Mouse (Mus musculus) embryonic facial prominence, embryonic 11.5 days (tissue): ENCODE measurements around the gene Cacna2d3. TPM values are rescaled to one million over a fixed set of nuclear protein-coding genes. Genes with fewer than 3 reads are reported as not detected.

Source experiments
- ATAC-seq: fragments of 200-750 bp; cut with Nextera tagmentation; replicated peaks from 2 replicates; pipeline ENCODE4 v1.8.0; 2017; ENCODE audit warnings: low read depth; ENCODE audit not compliant: insufficient number of reproducible peaks, low FRiP score, low TSS enrichment
- DNase-seq: peaks from one replicate; pipeline ENCODE4 v3.0.0-alpha.2; 2015; ENCODE audit warnings: low spot score
- H3K27ac ChIP-seq: fragments of 300-500 bp; sonication (generic); replicated peaks from 2 replicates; pipeline ENCODE4 v1.5.1; 2014; ENCODE audit warnings: mild to moderate bottlenecking, low read depth, low read length, control low read depth
- H3K27me3 ChIP-seq: fragments of 300-500 bp; sonication (generic); 2 replicates; pipeline ENCODE4 v1.6.1; 2014; ENCODE audit warnings: mild to moderate bottlenecking, low read length, moderate library complexity, mixed read lengths; ENCODE audit not compliant: control insufficient read depth, insufficient read depth
- H3K36me3 ChIP-seq: fragments of 300-500 bp; sonication (generic); replicated peaks from 2 replicates; pipeline ENCODE4 v1.6.1; 2014; ENCODE audit warnings: low read depth, mild to moderate bottlenecking, low read length, moderate library complexity, mixed read lengths; ENCODE audit not compliant: control insufficient read depth, insufficient read depth
- H3K4me1 ChIP-seq: fragments of 300-500 bp; sonication (generic); 2 replicates; pipeline ENCODE4 v1.6.1; 2014; ENCODE audit warnings: low read length, mixed read lengths; ENCODE audit not compliant: control insufficient read depth, insufficient read depth
- H3K4me2 ChIP-seq: fragments of 300-500 bp; sonication (generic); 2 replicates; pipeline ENCODE4 v1.6.1; 2014; ENCODE audit warnings: low read depth, mild to moderate bottlenecking, control low read depth, low read length, moderate library complexity
- H3K4me3 ChIP-seq: fragments of 300-500 bp; sonication (generic); 2 replicates; pipeline ENCODE4 v1.5.1; 2014; ENCODE audit warnings: low read depth, low read length, control low read depth
- H3K9ac ChIP-seq: fragments of 300-500 bp; sonication (generic); replicated peaks from 2 replicates; pipeline ENCODE4 v1.6.1; 2014; ENCODE audit warnings: mild to moderate bottlenecking, control low read depth, low read length
- H3K9me3 ChIP-seq: fragments of 300-500 bp; sonication (generic); replicated peaks from 2 replicates; pipeline ENCODE4 v1.6.1; 2016; ENCODE audit warnings: mild to moderate bottlenecking, low read length, inconsistent platforms, mixed read lengths; ENCODE audit not compliant: control insufficient read depth
- WGBS: fragments of 180-500 bp; shearing (Covaris S2); extraction: QIAGEN DNeasy Blood & Tissue Kit; methylation state at CpG from one replicate; pipeline ENCODE4 v1.1.7; 2014; 5-methylcytosine and 5-hydroxymethylcytosine counted together
- polyA plus RNA-seq: library from polyadenylated mRNA; unstranded; fragments of >200 nt; fragmentation: Nextera tagmentation; extraction: Ambion mirVana; gene quantifications from 2 replicates; pipeline ENCODE4 v1.2.1, GENCODE M21; 2014

The Cacna2d3 gene
- polyA plus RNA-seq, 1 experiment from 2014 or later: 4.0 TPM

GRCm38 (mm10) chr14:29090074-29090473 is 631.6 kb downstream of the Cacna2d3 start:
- ATAC-seq (peak; percentile 62; the same call in 1 of the 2 replicates), DNase-seq (peak; percentile 89)
- Histone ChIP-seq H3K4me2 (no peak overlapping the region), H3K4me1 (no peaks in the 10 kb centered on the region; the same call in 1 of the 2 replicates), H3K9me3 (no peaks in the 10 kb centered on the region), H3K9ac (no peak overlapping the region), H3K4me3 (no peak overlapping the region), H3K27ac (no peak overlapping the region), H3K27me3 (no peaks in the 10 kb centered on the region; the same call in 1 of the 2 replicates), H3K36me3 (no peaks in the 10 kb centered on the region)
- WGBS: 3% methylated on average over 5 of the region's 5 CpGs

GRCm38 (mm10) chr14:29086528-29086927 is 635.1 kb downstream of the Cacna2d3 start:
- Histone ChIP-seq H3K4me1 (no peaks in the 10 kb centered on the region; the same call in 1 of the 2 replicates), H3K4me3 (no peak overlapping the region), H3K27ac (no peak overlapping the region), H3K27me3 (no peaks in the 10 kb centered on the region; the same call in 1 of the 2 replicates), H3K9ac (no peak overlapping the region), H3K9me3 (no peaks in the 10 kb centered on the region), H3K36me3 (no peaks in the 10 kb centered on the region), H3K4me2 (no peak overlapping the region)
- DNase-seq (peak; percentile 40), ATAC-seq (no peak)
- 22% methylated on average over 4 of the region's 4 CpGs for WGBS

GRCm38 (mm10) chr14:29085493-29086159 is 636.0 kb downstream of the Cacna2d3 start:
- Histone ChIP-seq H3K9ac (no peak overlapping the region), H3K27ac (no peak overlapping the region)
- WGBS: 35% methylated on average over 7 of the region's 7 CpGs

DNA sequence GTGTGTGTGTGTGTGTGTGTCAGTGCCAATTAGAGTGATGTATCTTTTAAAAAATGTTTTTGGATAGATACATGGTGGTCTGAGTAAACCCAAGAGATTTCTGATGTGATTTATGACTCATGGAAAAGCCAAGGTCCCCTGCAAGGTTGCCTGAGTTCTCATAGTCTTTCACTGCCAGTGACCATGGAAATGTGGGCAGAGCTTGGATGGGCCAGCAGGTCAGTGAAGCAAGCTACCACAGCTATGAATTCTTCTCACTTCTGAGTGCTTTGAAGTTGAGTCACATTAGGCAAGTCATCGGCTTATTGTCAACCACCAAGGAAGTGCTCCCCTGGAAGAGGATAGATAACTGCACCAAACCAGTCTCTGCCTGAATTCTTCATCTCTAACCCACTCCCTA is 639.5 kb downstream of the Cacna2d3 start:
- ATAC-seq (no peak), DNase-seq (no peak)
- no peak overlapping the region for H3K9ac ChIP-seq
- 86% methylated on average over 1 of the region's 1 CpGs for WGBS
- H3K4me1 ChIP-seq: no peaks in the 10 kb centered on the region; the same call in 1 of the 2 replicates
- no peak overlapping the region for H3K4me3 ChIP-seq
- H3K27me3 ChIP-seq: no peaks in the 10 kb centered on the region
- H3K4me2 ChIP-seq: no peak overlapping the region
- H3K27ac ChIP-seq: no peak overlapping the region
- H3K9me3 ChIP-seq: no peaks in the 10 kb centered on the region
- no peaks in the 10 kb centered on the region for H3K36me3 ChIP-seq

More at GRCm38 (mm10) chr14:29085493-29086159, 636.0 kb downstream of the Cacna2d3 start:
- Histone ChIP-seq H3K9me3 (no peaks in the 10 kb centered on the region), H3K4me2 (no peak overlapping the region), H3K4me3 (no peak overlapping the region), H3K36me3 (no peaks in the 10 kb centered on the region), H3K4me1 (no peaks in the 10 kb centered on the region; the same call in 1 of the 2 replicates), H3K27me3 (no peaks in the 10 kb centered on the region)
- DNase-seq: peak; percentile 67
- no peak for ATAC-seq

- Histone ChIP-seq H3K9me3 (no peaks in the 10 kb centered on the region), H3K27me3 (no peaks in the 10 kb centered on the region), H3K27ac (no peak overlapping the region), H3K4me3 (no peak overlapping the region), H3K36me3 (no peaks in the 10 kb centered on the region), H3K9ac (no peak overlapping the region), H3K4me1 (no peaks in the 10 kb centered on the region), H3K4me2 (no peak overlapping the region)
- 75% methylated on average over 4 of the region's 4 CpGs for WGBS
- no peak for DNase-seq
- no peak for ATAC-seq
These were observed 641.0 kb downstream of the Cacna2d3 start for GRCm38 (mm10) chr14:29080630-29081029.

DNA sequence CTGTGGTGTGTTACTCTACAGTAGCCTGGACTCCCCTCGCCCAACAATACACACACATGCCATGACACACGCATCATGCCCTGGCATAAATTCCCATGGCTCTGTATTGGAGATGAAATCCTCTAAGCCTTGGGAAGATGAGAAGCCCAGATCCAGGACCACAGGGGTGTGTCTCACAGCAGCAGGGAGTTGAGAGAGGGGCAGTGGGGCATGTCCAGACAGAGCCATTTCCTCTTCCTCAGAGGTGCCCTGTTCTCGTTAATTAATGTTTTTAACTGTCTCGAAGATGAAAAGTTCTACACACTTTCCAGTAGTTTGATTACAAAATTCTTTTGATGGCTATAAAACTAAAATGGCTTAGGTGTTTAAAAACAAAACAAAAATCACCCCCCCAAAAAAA is 641.4 kb downstream of the Cacna2d3 start:
- Histone ChIP-seq H3K27me3 (no peaks in the 10 kb centered on the region), H3K4me1 (no peaks in the 10 kb centered on the region), H3K4me2 (no peak overlapping the region), H3K9ac (no peak overlapping the region), H3K36me3 (no peaks in the 10 kb centered on the region), H3K4me3 (no peak overlapping the region), H3K27ac (no peak overlapping the region), H3K9me3 (no peaks in the 10 kb centered on the region)
- no peak for DNase-seq
- no peak for ATAC-seq
- 73% methylated on average over 4 of the region's 4 CpGs for WGBS

DNA sequence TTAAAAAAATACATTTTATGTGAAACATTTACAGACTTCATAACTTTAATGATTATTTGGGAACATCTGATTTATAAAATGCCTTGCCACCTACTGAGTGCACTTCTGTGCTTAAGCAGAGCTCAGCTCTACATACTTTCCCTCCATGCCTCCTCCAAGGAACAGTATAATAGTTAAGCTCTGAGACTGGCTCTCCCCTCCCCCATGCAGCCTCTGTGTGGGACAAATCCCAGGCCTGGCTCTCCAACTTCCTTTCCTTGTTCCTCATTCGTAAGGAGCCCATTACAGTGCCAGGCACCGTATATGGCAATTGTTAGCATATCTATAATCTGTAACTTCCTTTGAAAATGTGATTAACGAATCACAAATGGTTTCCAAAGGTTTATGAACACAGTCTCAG is 644.2 kb downstream of the Cacna2d3 start:
- 51% methylated on average over 3 of the region's 3 CpGs for WGBS
- H3K4me3 ChIP-seq: no peak overlapping the region
- H3K27ac ChIP-seq: no peak overlapping the region
- H3K9me3 ChIP-seq: no peaks in the 10 kb centered on the region
- no peaks in the 10 kb centered on the region for H3K4me1 ChIP-seq
- peak; percentile 62 for DNase-seq
- no peaks in the 10 kb centered on the region for H3K36me3 ChIP-seq
- no peak overlapping the region for H3K4me2 ChIP-seq
- no peak overlapping the region for H3K9ac ChIP-seq
- ATAC-seq: no peak
- no peaks in the 10 kb centered on the region for H3K27me3 ChIP-seq

GRCm38 (mm10) chr14:29073747-29074146 is 647.9 kb downstream of the Cacna2d3 start:
- H3K4me2 ChIP-seq: no peak overlapping the region
- H3K4me1 ChIP-seq: no peaks in the 10 kb centered on the region
- DNase-seq (peak; percentile 35), ATAC-seq (no peak)
- no peaks in the 10 kb centered on the region for H3K27me3 ChIP-seq
- H3K27ac ChIP-seq: no peak overlapping the region
- H3K36me3 ChIP-seq: no peaks in the 10 kb centered on the region
- H3K4me3 ChIP-seq: no peak overlapping the region
- H3K9me3 ChIP-seq: no peaks in the 10 kb centered on the region
- 76% methylated on average over 4 of the region's 4 CpGs for WGBS
- no peak overlapping the region for H3K9ac ChIP-seq
